11 mouse cellular contexts compared by ENCODE assay signal in genomic region chr2:71499276-71500230, GRCm38 (mm10). TPM values are rescaled to one million over a fixed set of nuclear protein-coding genes. Genes with fewer than 3 reads are reported as not detected.
DNase-seq lines count a peak whose midpoint lies in the region; ATAC-seq lines count a peak whose summit lies in the region.
"Had no signal": no experiment of that assay in that cellular context is flagged by ENCODE, and none has a peak within 500 bp of the region (broad histone marks: within the 10 kb centered on the region; RNA-seq: fewer than 3 reads in every experiment).

No protein-coding gene starts in this region.

- no peak overlapping the region for H3K9ac ChIP-seq in forebrain, embryonic 12.5 days
- H3K9ac ChIP-seq in forebrain, embryonic 14.5 days (ENCODE audit: low read length): no peak overlapping the region
- H3K9ac ChIP-seq in limb, embryonic 12.5 days (replicated peaks): no peak overlapping the region
- no peak overlapping the region for H3K9ac ChIP-seq in kidney, embryonic 14.5 days (ENCODE audit: low read depth, low read length)
- H3K9ac ChIP-seq: heart, embryonic 12.5 days; midbrain, embryonic 12.5 days had no signal

- 63% methylated on average over 16 of the region's 16 CpGs for WGBS in forebrain, embryonic 12.5 days
- WGBS in forebrain, embryonic 14.5 days: 55% methylated on average over 16 of the region's 16 CpGs
- 56% methylated on average over 16 of the region's 16 CpGs for WGBS in limb, embryonic 12.5 days
- WGBS in kidney, embryonic 14.5 days: 68% methylated on average over 16 of the region's 16 CpGs

- no peak for ATAC-seq in forebrain, embryonic 12.5 days (ENCODE audit: low FRiP score)
- ATAC-seq in forebrain, embryonic 14.5 days: no peak
- no peak for ATAC-seq in limb, embryonic 12.5 days (ENCODE audit: insufficient number of reproducible peaks, insufficient read depth, low FRiP score, low TSS enrichment, low read depth)
- no peak for ATAC-seq in erythroid progenitor cell, adult 5-6 weeks (replicated peaks; ENCODE audit: low FRiP score, poor library complexity, severe bottlenecking)
- ATAC-seq in kidney, embryonic 14.5 days (ENCODE audit: low FRiP score, low TSS enrichment): no peak

- no peaks in the 10 kb centered on the region for H3K27me3 ChIP-seq in forebrain, embryonic 12.5 days
- no peaks in the 10 kb centered on the region for H3K27me3 ChIP-seq in forebrain, embryonic 14.5 days (replicated peaks; ENCODE audit: control insufficient read depth, insufficient read depth, low read length)
- no peaks in the 10 kb centered on the region for H3K27me3 ChIP-seq in limb, embryonic 12.5 days
- no peaks in the 10 kb centered on the region for H3K27me3 ChIP-seq in kidney, embryonic 14.5 days (ENCODE audit: control insufficient read depth, insufficient read depth, low read length)
- H3K27me3 ChIP-seq: heart, embryonic 12.5 days; midbrain, embryonic 12.5 days had no signal

- peaks cover 26% of the 10 kb centered on the region for H3K4me1 ChIP-seq in forebrain, embryonic 12.5 days
- peaks cover 2% of the 10 kb centered on the region; the same call in 1 of the 2 replicates for H3K4me1 ChIP-seq in forebrain, embryonic 14.5 days (ENCODE audit: control insufficient read depth, insufficient read depth, low read length)
- peaks cover 36% of the 10 kb centered on the region for H3K4me1 ChIP-seq in limb, embryonic 12.5 days (replicated peaks)
- H3K4me1 ChIP-seq in kidney, embryonic 14.5 days (ENCODE audit: control insufficient read depth, insufficient read depth, low read length): peaks cover 3% of the 10 kb centered on the region; the same call in 1 of the 2 replicates
- H3K4me1 ChIP-seq: heart, embryonic 12.5 days had no signal

- H3K9me3 ChIP-seq in forebrain, embryonic 12.5 days: no peaks in the 10 kb centered on the region
- no peaks in the 10 kb centered on the region for H3K9me3 ChIP-seq in forebrain, embryonic 14.5 days (replicated peaks; ENCODE audit: control insufficient read depth, low read length)
- no peaks in the 10 kb centered on the region for H3K9me3 ChIP-seq in limb, embryonic 12.5 days
- H3K9me3 ChIP-seq in kidney, embryonic 14.5 days (ENCODE audit: control insufficient read depth, low read length): no peaks in the 10 kb centered on the region
- H3K9me3 ChIP-seq: heart, embryonic 12.5 days; midbrain, embryonic 12.5 days had no signal

- no peak for DNase-seq in forebrain, embryonic 14.5 days (ENCODE audit: low spot score)
- peak; percentile 92 for DNase-seq in 3T3-L1 (ENCODE audit: low read depth, low spot score)
- DNase-seq in c-Kit-positive CD71-negative TER-119-negative erythroid progenitor cells, embryonic 14.5 days (ENCODE audit: low read depth): peak; percentile 37
- DNase-seq in c-Kit-positive CD71-positive TER-119-positive erythroid progenitor cells, embryonic 14.5 days (ENCODE audit: low spot score): no peak
- DNase-seq: cerebellum, postnatal 36 days had no signal

- no peaks in the 10 kb centered on the region for H3K36me3 ChIP-seq in forebrain, embryonic 12.5 days (replicated peaks)
- H3K36me3 ChIP-seq in forebrain, embryonic 14.5 days (ENCODE audit: control insufficient read depth, insufficient read depth, low read length): no peaks in the 10 kb centered on the region
- no peaks in the 10 kb centered on the region for H3K36me3 ChIP-seq in limb, embryonic 12.5 days
- no peaks in the 10 kb centered on the region for H3K36me3 ChIP-seq in kidney, embryonic 14.5 days (ENCODE audit: control insufficient read depth, insufficient read depth, low read length)
- H3K36me3 ChIP-seq: heart, embryonic 12.5 days; midbrain, embryonic 12.5 days had no signal

- H3K27ac ChIP-seq in forebrain, embryonic 12.5 days: peak overlapping the region; percentile 63; the same call in 1 of the 2 replicates
- no peak overlapping the region for H3K27ac ChIP-seq in forebrain, embryonic 14.5 days (ENCODE audit: low read depth, low read length)
- peak overlapping the region; percentile 66 for H3K27ac ChIP-seq in limb, embryonic 12.5 days
- no peak overlapping the region for H3K27ac ChIP-seq in kidney, embryonic 14.5 days (ENCODE audit: low read depth, low read length)
- H3K27ac ChIP-seq: midbrain, embryonic 12.5 days had no signal

- no peak overlapping the region for H3K4me3 ChIP-seq in forebrain, embryonic 12.5 days (replicated peaks)
- H3K4me3 ChIP-seq in forebrain, embryonic 14.5 days (ENCODE audit: low read depth, low read length): no peak overlapping the region
- H3K4me3 ChIP-seq in limb, embryonic 12.5 days (replicated peaks): no peak overlapping the region
- H3K4me3 ChIP-seq in kidney, embryonic 14.5 days (ENCODE audit: low read length): no peak overlapping the region
- H3K4me3 ChIP-seq: heart, embryonic 12.5 days; midbrain, embryonic 12.5 days had no signal

- no peak overlapping the region for H3K4me2 ChIP-seq in forebrain, embryonic 12.5 days
- no peak overlapping the region for H3K4me2 ChIP-seq in forebrain, embryonic 14.5 days (ENCODE audit: low read length)
- H3K4me2 ChIP-seq in limb, embryonic 12.5 days: no peak overlapping the region
- H3K4me2 ChIP-seq in kidney, embryonic 14.5 days (replicated peaks; ENCODE audit: low read depth, low read length): no peak overlapping the region
- H3K4me2 ChIP-seq: heart, embryonic 12.5 days; midbrain, embryonic 12.5 days had no signal

RNA-seq across cellular contexts. Expression of gene Dlx1, which starts 28.4 kb away (rescaled TPM):
- polyA plus RNA-seq in forebrain, embryonic 12.5 days (2016; fragmentation: Nextera tagmentation; extraction: Ambion mirVana): 207 and 300 TPM in 2 replicates
- polyA plus RNA-seq in forebrain, embryonic 14.5 days (2014; fragmentation: Nextera tagmentation; extraction: Ambion mirVana): 155 and 176 TPM in 2 replicates
- polyA plus RNA-seq in limb, embryonic 12.5 days (2016; fragmentation: Nextera tagmentation; extraction: Ambion mirVana): 5.6 and 6.3 TPM in 2 replicates
- 2.2 TPM in 1 of 2 replicates, not detected in the other for total RNA-seq in erythroid progenitor cell, adult 5-6 weeks (2015; ENCODE audit: low replicate concordance)
- not detected in 2 replicates for total RNA-seq in erythroid progenitor cell, adult 5-6 weeks (2017; ENCODE audit: low replicate concordance)
- not detected in 2 replicates for polyA plus RNA-seq in kidney, embryonic 14.5 days (2014; fragmentation: Nextera tagmentation; extraction: Ambion mirVana)

RNA-seq across cellular contexts. Expression of gene Metap1d, which starts 46.5 kb away (rescaled TPM):
- polyA plus RNA-seq in forebrain, embryonic 12.5 days (2016; fragmentation: Nextera tagmentation; extraction: Ambion mirVana): 41.2 and 42.9 TPM in 2 replicates
- 39.9 and 43.3 TPM in 2 replicates for polyA plus RNA-seq in forebrain, embryonic 14.5 days (2014; fragmentation: Nextera tagmentation; extraction: Ambion mirVana)
- 42.8 and 43.3 TPM in 2 replicates for polyA plus RNA-seq in limb, embryonic 12.5 days (2016; fragmentation: Nextera tagmentation; extraction: Ambion mirVana)
- total RNA-seq in erythroid progenitor cell, adult 5-6 weeks (2015; ENCODE audit: low replicate concordance): 13.0 and 20.9 TPM in 2 replicates
- total RNA-seq in erythroid progenitor cell, adult 5-6 weeks (2017; ENCODE audit: low replicate concordance): 14.0 and 17.0 TPM in 2 replicates
- polyA plus RNA-seq in kidney, embryonic 14.5 days (2014; fragmentation: Nextera tagmentation; extraction: Ambion mirVana): 36.8 and 44.9 TPM in 2 replicates

RNA-seq across cellular contexts. Expression of gene Dlx2, which starts 47.0 kb away (rescaled TPM):
- 85.9 and 133 TPM in 2 replicates for polyA plus RNA-seq in forebrain, embryonic 12.5 days (2016; fragmentation: Nextera tagmentation; extraction: Ambion mirVana)
- polyA plus RNA-seq in forebrain, embryonic 14.5 days (2014; fragmentation: Nextera tagmentation; extraction: Ambion mirVana): 44.8 and 51.2 TPM in 2 replicates
- 6.0 and 7.0 TPM in 2 replicates for polyA plus RNA-seq in limb, embryonic 12.5 days (2016; fragmentation: Nextera tagmentation; extraction: Ambion mirVana)
- total RNA-seq in erythroid progenitor cell, adult 5-6 weeks (2015; ENCODE audit: low replicate concordance): not detected in 2 replicates
- not detected in 2 replicates for total RNA-seq in erythroid progenitor cell, adult 5-6 weeks (2017; ENCODE audit: low replicate concordance)
- polyA plus RNA-seq in kidney, embryonic 14.5 days (2014; fragmentation: Nextera tagmentation; extraction: Ambion mirVana): not detected in 2 replicates

Comparison
In these comparisons a context has a peak if more than half of its experiments do, and no peak if none do; other contexts are left out.
1. H3K27ac ChIP-seq: peak in forebrain, embryonic 12.5 days (single experiment) and limb, embryonic 12.5 days (single experiment); none in forebrain, embryonic 14.5 days (single experiment) and kidney, embryonic 14.5 days (single experiment).
2. DNase-seq: peak in 3T3-L1 (single experiment) and c-Kit-positive CD71-negative TER-119-negative erythroid progenitor cells, embryonic 14.5 days (single experiment); none in forebrain, embryonic 14.5 days (single experiment) and c-Kit-positive CD71-positive TER-119-positive erythroid progenitor cells, embryonic 14.5 days (single experiment).
3. RNA of gene Dlx1, which starts 28.4 kb away (polyA plus RNA-seq): 207 to 300 TPM in forebrain, embryonic 12.5 days and 155 to 176 TPM in forebrain, embryonic 14.5 days; 5.6 to 6.3 TPM in limb, embryonic 12.5 days and not detected in kidney, embryonic 14.5 days; every median in the first group is over 10 times any median in the second.